Mouse (Mus musculus) fibroblast of lung, adult 2 months (primary cell): ENCODE data around the gene Alkbh7.

ENCODE experiments used
- DNase-seq: peaks from one replicate; pipeline ENCODE4 v3.0.0-alpha.2; 2011; ENCODE audit warnings: low read depth

The Alkbh7 gene

DNA sequence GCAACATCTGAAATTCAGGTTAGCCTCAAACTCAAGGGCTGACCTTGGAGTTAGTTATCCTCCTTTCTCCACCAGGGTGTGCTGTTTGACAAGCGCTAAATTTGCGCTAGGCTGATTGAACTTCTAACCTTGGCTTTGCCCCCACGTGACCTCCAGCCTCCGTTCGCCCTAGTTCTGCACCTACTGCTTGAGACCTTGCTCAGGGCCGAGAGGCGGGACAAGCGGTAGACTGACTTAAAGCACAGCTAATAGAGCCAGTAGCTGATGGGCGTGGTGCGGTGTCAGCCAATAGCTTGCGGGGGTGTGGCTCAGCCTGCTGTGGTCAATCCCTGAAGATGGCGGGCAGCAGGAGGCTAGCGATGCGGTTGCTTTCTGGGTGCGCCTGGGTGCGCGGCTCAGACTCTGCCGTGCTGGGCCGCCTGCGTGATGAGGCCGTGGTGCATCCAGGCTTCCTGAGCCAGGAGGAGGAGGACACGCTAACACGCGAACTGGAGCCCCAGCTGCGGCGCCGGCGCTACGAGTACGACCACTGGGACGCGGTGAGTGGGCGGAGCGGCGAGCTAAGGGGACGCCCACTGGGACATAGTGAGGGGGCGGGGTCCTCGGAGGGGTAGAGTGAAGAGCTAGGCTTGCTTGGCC is at the start of gene Alkbh7:
Alkbh7 (plus strand) TSS at position 311 of the 639 bp plus-strand sequence.
- peak; percentile 99 for DNase-seq

DNA sequence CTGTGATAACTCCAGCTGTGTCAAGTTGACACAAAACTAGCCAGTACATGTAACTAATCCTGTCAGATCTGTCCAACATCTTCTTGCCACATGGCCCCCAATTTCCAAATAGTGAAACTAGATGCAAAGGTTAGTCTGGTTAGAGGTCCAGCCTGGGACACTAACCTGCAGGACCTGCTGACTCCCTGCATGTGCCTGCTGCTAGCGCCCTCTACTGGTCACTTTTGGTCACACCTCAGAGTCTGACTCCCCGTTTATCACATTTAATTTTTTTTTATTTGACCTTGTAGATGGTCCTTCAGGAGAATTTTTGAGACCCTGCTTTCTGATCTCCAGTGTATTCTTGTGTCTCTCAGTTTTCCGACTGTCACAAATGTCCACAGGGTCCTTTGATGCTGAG is 46.2 kb upstream of the Alkbh7 start:
- DNase-seq, result no peak

GRCm38 (mm10) chr17:56952639-56953038 is 44.5 kb upstream of the Alkbh7 start:
- no peak for DNase-seq

DNA sequence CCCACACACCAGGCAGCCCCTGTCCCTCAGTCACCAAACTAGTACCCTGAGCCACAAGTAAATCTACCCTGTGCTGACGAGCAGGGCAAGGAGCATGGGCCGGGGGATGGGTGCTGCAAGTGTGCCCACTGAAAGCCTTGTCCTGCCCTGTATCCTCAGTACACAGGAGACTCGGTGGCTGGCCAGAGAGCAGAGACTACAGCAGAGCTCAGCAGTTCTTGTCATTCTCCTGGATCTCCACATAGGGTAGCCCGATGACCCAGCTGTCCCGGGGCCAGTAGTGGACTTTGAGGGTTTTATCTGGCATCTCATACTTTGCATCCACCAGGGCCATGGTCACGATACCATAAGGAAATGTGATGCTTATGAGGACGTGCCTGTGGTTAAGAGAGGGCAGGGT is 42.3 kb upstream of the Alkbh7 start:
- no peak for DNase-seq

- DNase-seq, result no peak
Measured at GRCm38 (mm10) chr17:56957763-56958429, 39.2 kb upstream of the Alkbh7 start.

GRCm38 (mm10) chr17:56958667-56959066 is 38.5 kb upstream of the Alkbh7 start:
- DNase-seq, result no peak

DNA sequence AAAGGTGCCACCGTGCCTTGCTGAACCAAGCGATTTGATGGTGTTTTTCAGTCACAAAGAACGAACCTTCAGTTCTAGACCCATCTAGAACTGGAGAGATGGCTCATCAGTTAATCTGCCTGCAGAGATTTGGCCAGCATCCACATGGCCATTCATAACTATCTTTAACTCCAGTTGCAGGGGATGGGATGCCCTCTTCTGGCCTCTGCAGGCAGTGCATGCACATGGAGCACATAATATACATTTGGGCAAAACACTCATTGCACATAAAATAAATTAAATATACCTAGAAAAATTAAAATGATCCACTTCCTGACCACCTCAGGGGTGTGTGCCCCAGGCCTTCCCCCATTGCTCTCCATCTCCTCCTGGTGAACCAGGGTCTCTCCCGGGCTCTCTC is 35.3 kb upstream of the Alkbh7 start:
- no peak for DNase-seq

- no peak for DNase-seq
Measured at GRCm38 (mm10) chr17:56962642-56963405, 34.3 kb upstream of the Alkbh7 start.

DNA sequence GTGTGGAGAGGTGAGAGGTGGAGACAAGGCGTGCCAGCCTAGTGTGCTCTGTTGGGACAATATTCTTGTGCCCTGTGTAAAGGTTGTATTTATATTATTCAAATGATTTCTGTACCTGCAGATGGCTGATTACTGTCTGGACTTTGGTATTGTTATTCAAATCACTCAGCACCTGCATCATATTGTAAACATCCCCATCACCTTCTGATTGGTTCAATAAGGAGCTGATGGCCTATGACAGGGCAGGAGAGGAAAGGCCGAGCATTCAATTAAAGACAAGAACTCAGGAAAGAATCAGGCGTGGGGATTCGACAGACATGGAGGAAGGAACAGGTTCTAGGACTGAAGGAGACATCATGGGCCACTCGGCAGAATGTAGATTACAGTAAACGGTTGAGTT is 33.5 kb upstream of the Alkbh7 start:
- no peak for DNase-seq

DNA sequence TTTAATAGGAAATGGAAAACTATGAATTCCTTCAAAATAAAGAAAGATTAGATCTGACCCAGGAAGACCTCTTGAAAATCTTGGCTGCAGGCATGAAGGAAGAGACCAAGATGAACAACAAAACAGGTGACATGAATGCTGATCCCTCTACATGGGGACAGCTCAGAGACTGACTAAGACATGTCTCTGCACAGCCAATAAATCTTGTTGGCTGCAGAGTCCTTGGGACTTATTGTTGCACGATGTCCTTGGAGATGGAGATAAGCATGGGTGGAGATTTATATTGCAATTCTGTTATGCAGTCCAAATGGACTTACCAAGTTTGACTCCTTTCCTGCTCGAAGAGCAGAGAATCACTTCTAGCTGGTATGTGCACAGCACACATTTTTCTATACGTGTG is 27.8 kb upstream of the Alkbh7 start:
- DNase-seq, result no peak

GRCm38 (mm10) chr17:56970081-56970480 is 27.1 kb upstream of the Alkbh7 start:
- no peak for DNase-seq

DNA sequence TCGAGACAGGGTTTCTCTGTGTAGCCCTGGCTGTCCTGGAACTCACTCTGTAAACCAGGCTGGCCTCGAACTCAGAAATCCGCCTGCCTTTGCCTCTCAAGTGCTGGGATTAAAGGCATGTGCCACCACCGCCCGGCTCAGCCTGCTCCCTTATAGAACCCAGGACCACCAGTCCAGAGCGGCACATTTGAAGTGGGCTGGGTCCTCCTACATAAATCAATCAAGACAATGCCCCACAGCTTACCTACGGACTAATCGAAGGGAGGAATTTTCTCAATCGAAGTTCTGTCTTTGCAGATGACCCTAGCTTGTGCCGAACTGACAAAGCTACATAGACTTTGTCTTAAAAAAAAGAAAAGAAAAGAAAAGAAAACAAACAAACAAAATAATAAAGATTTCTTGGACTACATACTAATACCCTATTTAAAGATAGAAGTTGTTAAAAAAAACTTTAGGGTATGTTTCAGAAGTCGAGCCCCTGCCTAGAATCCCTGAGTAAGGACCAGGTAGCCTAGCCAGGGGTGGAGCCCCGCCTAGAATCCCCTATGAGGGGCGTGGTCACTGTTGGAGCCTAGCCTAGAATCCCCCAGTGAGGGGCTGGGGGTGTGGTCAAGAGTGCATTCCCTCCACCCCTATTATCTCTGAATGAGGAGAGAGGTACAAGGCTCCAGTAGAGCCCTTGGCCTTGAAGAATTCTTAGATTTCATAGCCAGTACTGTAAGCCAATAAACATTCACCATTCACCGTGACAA is 23.0 kb upstream of the Alkbh7 start:
- DNase-seq, result no peak

- DNase-seq, result no peak
Measured at GRCm38 (mm10) chr17:56974708-56975240, 22.4 kb upstream of the Alkbh7 start.

GRCm38 (mm10) chr17:56975391-56975790 is 21.7 kb upstream of the Alkbh7 start:
- no peak for DNase-seq

DNA sequence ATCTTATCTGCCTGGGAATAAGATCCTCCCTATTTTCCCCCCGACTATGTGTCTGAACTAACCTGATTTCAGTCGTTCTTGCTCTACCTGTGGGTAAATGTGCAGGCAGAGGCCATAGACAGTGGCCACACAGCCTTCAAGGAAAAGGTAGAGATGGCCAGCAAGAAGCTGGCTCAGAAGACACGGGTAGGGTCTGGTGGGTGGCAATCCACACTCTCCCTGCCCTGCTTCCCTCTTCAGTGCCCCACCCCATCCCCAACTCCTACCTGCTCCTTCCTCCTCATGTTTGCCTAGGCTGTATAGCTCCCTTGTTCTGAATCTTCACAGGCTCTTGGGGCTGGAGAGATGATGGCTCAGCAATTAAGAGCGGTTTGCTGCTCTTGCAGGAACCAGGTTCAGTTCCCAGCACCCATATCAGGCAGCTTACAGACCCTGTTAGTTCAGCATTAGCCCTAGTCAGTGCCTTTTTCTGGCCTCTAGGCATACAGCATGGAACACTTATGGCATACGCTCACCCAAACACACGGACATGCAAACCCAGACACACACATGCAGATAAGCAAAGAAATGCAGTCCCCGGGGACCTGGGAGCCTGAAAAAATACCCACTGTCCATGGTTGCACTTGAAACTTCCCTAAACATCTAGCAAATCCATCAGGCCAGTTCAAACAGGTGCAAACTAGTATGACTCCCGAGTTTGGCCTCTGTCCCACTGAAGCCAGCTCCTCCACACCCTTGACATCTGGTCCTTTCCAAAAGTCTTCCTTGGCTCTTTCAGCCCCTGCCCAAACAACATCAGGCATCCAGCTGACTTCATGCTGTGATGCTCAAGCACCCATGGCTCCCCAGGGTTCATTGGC is 20.4 kb upstream of the Alkbh7 start:
- no peak for DNase-seq

GRCm38 (mm10) chr17:56979524-56979923 is 17.6 kb upstream of the Alkbh7 start:
- DNase-seq, result no peak

- no peak for DNase-seq
Measured at GRCm38 (mm10) chr17:56981049-56981448, 16.1 kb upstream of the Alkbh7 start.

DNA sequence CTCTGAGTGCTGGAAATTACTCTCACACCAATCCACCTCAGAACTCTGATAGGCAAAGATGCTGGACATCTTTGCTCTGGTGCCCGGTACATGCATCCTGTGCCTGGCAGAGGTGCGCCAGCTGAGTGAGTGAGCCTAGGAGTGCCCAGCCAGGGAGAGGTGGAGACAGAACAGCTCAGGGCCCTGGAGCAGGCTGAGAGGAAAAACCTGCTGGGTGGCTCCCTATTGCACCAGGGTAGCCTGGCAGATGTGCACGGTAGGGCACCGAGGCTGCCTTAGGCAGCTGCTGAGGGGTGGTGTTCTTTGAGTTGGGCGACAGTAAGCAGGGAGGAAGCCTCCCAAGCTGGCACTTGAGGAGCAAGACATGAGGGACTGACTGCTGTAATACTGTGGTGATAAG is 15.1 kb upstream of the Alkbh7 start, which contains the start of gene Acer1:
Acer1 (minus strand) TSS at position 114 of the 400 bp plus-strand sequence.
- no peak for DNase-seq

- DNase-seq, result no peak
Measured at GRCm38 (mm10) chr17:56984886-56985285, 12.3 kb upstream of the Alkbh7 start.

GRCm38 (mm10) chr17:56985656-56986055 is 11.5 kb upstream of the Alkbh7 start:
- no peak for DNase-seq
